Mouse (Mus musculus) neural tube, embryonic 14.5 days (tissue): ENCODE data around the gene Spef1. TPM values are rescaled to one million over a fixed set of nuclear protein-coding genes. Genes with fewer than 3 reads are reported as not detected.
A peak's percentile ranks its signal among the peaks of the same experiment; 100 is the strongest.

Source experiments
- ATAC-seq: fragments of 200-750 bp; cut with Nextera tagmentation; 2 replicates; pipeline ENCODE4 v1.8.0; 2017; ENCODE audit warnings: low read depth, mild to moderate bottlenecking, moderate TSS enrichment, moderate library complexity
- H3K27ac ChIP-seq: fragments of 300-500 bp; sonication (generic); 2 replicates; pipeline ENCODE4 v1.5.1; 2014; ENCODE audit warnings: low read depth, mild to moderate bottlenecking, control low read depth, low read length, moderate library complexity, mixed read lengths
- H3K27me3 ChIP-seq: fragments of 300-500 bp; sonication (generic); 2 replicates; pipeline ENCODE4 v1.6.1; 2014; ENCODE audit warnings: low read length; ENCODE audit not compliant: control insufficient read depth, insufficient read depth
- H3K36me3 ChIP-seq: fragments of 300-500 bp; sonication (generic); 2 replicates; pipeline ENCODE4 v1.6.1; 2014; ENCODE audit warnings: low read length, mixed read lengths; ENCODE audit not compliant: control insufficient read depth, insufficient read depth
- H3K4me1 ChIP-seq: fragments of 300-500 bp; sonication (generic); 2 replicates; pipeline ENCODE4 v1.6.1; 2014; ENCODE audit warnings: low read length; ENCODE audit not compliant: control insufficient read depth, insufficient read depth
- H3K4me2 ChIP-seq: fragments of 300-500 bp; sonication (generic); 2 replicates; pipeline ENCODE4 v1.6.1; 2014; ENCODE audit warnings: mild to moderate bottlenecking, low read depth, low read length, control low read depth
- H3K4me3 ChIP-seq: fragments of 300-500 bp; sonication (generic); 2 replicates; pipeline ENCODE4 v1.5.1; 2014; ENCODE audit warnings: low read depth, low read length, control low read depth, mixed read lengths
- H3K9ac ChIP-seq: fragments of 300-500 bp; sonication (generic); replicated peaks from 2 replicates; pipeline ENCODE4 v1.6.1; 2014; ENCODE audit warnings: low read depth, mild to moderate bottlenecking, control low read depth, low read length, mixed read lengths
- H3K9me3 ChIP-seq: fragments of 300-500 bp; sonication (generic); 2 replicates; pipeline ENCODE4 v1.6.1; 2016; ENCODE audit warnings: low read length; ENCODE audit not compliant: control insufficient read depth
- WGBS: fragments of 180-500 bp; shearing (Covaris S2); extraction: QIAGEN DNeasy Blood & Tissue Kit; methylation state at CpG from one replicate; pipeline ENCODE4 v1.1.7; 2014; 5-methylcytosine and 5-hydroxymethylcytosine counted together
- polyA plus RNA-seq: library from polyadenylated mRNA; unstranded; fragments of >200 nt; fragmentation: Nextera tagmentation; extraction: Ambion mirVana; gene quantifications from 2 replicates; pipeline ENCODE4 v1.2.1, GENCODE M21; 2014

The Spef1 gene
- polyA plus RNA-seq, 1 experiment from 2014 or later, result 9.2 TPM

DNA sequence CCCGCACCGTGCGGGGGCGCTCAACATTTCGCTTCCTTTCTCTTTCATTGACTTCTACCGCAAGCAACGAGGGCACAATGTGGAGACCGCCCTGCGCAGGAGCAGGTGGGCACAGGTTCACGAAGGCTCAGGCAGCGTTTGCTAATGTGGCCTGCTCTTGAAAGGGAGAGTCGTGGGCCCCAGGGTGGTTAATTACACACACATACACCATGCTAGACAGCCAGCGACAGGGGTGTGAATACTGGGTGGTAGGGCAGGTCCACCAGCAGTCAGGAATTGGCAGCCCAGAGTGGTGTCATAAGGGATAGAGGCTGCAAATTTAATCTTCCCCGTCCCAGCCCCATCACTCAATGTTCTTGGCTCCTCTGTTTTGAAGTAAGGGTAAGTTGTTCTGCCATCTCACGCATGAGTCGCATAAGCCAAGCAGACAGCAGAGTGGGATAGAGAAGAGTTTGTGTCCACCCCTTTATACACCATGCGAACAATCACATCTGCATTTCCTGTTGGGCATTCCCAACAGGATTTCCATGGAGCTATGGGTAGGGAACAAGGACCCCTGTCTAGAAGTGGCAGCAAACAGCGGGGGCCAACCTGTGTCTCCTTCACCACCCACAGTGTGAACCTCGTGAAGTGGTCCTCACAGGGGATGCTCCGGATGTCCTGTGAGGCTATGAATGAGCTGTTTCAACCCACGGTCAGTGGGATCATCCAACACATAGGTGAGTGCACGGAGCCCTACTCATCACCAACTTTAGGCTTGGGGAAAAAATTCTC lies 43.9 kb downstream of the Spef1 start:
- H3K4me2 ChIP-seq, result no peak overlapping the region
- H3K36me3 ChIP-seq, result peaks cover 27% of the 10 kb centered on the region
- 64% methylated on average over 22 of the region's 22 CpGs for WGBS
- H3K4me3 ChIP-seq, result no peak overlapping the region
- H3K9ac ChIP-seq, result no peak overlapping the region
- no peaks in the 10 kb centered on the region for H3K4me1 ChIP-seq
- no peaks in the 10 kb centered on the region for H3K27me3 ChIP-seq
- H3K9me3 ChIP-seq, result no peaks in the 10 kb centered on the region
- H3K27ac ChIP-seq, result no peak overlapping the region
- no peak for ATAC-seq

DNA sequence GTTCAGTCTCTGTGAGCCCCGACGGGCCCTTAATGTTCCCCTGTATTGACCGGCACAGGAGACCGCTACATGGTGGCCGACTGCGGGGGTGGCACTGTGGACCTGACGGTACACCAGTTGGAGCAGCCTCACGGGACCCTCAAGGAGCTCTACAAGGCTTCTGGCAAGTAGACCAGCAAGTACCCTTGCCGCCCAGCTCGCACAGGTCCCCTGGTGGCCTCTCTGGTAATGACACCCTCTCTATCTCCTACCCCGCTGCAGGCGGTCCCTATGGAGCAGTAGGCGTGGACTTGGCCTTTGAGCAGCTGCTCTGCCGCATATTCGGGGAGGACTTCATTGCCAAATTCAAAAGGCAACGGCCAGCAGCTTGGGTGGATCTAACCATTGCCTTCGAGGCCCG lies 44.5 kb downstream of the Spef1 start:
- H3K4me1 ChIP-seq, result no peaks in the 10 kb centered on the region
- peak; percentile 48; the same call in 1 of the 2 replicates for ATAC-seq
- no peak overlapping the region for H3K4me2 ChIP-seq
- no peak overlapping the region for H3K9ac ChIP-seq
- H3K27me3 ChIP-seq, result no peaks in the 10 kb centered on the region
- H3K4me3 ChIP-seq, result no peak overlapping the region
- H3K36me3 ChIP-seq, result peaks cover 22% of the 10 kb centered on the region; the same call in 1 of the 2 replicates
- WGBS, result 28% methylated on average over 18 of the region's 18 CpGs
- H3K27ac ChIP-seq, result no peak overlapping the region
- no peaks in the 10 kb centered on the region for H3K9me3 ChIP-seq

DNA sequence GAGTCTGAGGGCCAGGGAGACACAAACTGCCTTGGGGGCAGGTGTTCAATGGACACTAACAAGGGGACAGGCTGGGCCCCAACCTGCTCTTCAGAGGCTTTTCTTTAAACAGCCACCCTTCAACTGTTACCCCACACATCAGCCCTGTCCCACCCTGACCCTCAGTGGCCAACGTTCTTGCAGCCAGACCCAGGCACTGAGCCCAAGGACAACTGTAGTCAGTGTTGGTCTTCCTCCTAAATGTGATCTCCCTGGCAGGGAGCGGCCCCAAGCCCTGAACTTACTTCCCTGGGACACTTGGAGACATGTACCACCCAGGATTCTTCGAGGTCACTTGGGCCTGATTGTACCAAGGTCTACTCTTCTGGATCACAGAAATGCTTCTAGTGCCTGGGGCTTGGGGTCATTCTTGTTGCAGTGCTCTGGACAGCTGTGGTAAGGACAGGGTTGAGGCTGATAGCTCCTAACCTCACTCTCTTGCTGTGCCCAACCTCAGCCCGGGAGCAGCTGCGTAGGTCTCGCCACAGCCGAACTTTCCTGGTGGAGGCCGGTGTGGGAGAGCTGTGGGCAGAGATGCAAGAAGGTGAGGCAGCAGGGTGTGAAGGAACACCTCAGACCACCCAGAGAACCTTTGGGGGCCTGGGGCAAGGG lies 45.6 kb downstream of the Spef1 start:
- Histone ChIP-seq H3K4me3 (no peak overlapping the region), H3K27ac (no peak overlapping the region), H3K36me3 (peaks cover 11% of the 10 kb centered on the region; the same call in 1 of the 2 replicates), H3K9me3 (no peaks in the 10 kb centered on the region), H3K4me1 (no peaks in the 10 kb centered on the region), H3K27me3 (no peaks in the 10 kb centered on the region), H3K9ac (no peak overlapping the region), H3K4me2 (no peak overlapping the region)
- 89% methylated on average over 8 of the region's 8 CpGs for WGBS
- no peak for ATAC-seq

DNA sequence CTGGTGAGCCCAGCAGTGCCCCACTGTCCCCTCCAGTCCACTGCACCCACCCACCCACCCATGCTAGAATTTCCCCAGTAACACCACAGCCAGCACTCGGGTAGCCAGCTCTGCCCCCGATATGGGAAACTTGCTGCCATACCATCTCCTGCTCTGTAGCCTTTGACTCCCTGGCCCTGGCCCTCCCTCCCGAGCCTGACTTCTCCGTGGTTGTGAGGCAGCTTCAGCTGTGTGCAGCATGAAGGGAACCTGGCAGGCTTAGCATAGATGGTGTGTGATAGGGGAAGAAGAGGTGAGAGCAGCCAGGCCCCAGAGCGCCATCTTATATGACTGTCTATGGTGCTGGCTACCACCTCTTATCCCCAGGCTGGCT lies 46.6 kb downstream of the Spef1 start:
- H3K36me3 ChIP-seq, result peaks cover 11% of the 10 kb centered on the region; the same call in 1 of the 2 replicates
- H3K9ac ChIP-seq, result no peak overlapping the region
- H3K27me3 ChIP-seq, result no peaks in the 10 kb centered on the region
- H3K4me1 ChIP-seq, result no peaks in the 10 kb centered on the region
- no peak overlapping the region for H3K4me3 ChIP-seq
- no peaks in the 10 kb centered on the region for H3K9me3 ChIP-seq
- no peak overlapping the region for H3K4me2 ChIP-seq
- no peak for ATAC-seq
- 75% methylated on average over 5 of the region's 5 CpGs for WGBS
- H3K27ac ChIP-seq, result no peak overlapping the region

DNA sequence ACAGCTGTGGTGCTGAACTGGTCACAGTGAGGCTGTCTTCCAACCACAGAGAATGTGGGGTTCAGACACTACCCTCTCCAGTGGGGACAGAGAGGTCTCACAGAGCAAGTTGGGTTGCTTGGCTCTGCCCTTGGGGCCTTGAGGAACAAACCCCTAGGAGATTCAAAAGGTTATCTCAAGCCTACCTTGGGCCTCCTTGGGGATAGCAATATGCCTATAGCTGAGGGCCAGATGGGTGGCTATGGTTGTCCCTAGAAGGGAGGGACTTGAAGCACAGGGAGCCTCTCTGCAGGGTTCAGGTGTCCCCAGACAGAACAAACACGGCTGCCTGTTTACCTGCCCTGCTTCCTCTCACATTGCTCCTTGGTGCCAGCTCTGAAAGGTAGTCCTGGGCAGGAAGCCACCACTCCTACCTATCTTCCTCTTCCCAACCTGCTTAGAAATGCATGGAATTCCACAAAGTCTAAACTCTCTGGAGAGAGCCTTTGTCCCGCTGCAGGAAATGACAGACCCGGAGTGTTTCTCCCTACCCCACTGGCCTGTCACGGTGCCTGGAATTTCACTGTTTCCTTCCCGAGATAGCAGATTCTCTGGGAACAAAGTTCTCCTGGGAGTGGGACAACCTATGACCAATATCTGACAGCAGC lies 47.1 kb downstream of the Spef1 start:
- H3K27ac ChIP-seq, result no peak overlapping the region
- H3K4me1 ChIP-seq, result no peaks in the 10 kb centered on the region
- H3K36me3 ChIP-seq, result peaks cover 11% of the 10 kb centered on the region; the same call in 1 of the 2 replicates
- H3K4me2 ChIP-seq, result no peak overlapping the region
- WGBS, result 69% methylated on average over 5 of the region's 5 CpGs
- no peak for ATAC-seq
- no peak overlapping the region for H3K4me3 ChIP-seq
- H3K9me3 ChIP-seq, result no peaks in the 10 kb centered on the region
- no peaks in the 10 kb centered on the region for H3K27me3 ChIP-seq
- no peak overlapping the region for H3K9ac ChIP-seq

DNA sequence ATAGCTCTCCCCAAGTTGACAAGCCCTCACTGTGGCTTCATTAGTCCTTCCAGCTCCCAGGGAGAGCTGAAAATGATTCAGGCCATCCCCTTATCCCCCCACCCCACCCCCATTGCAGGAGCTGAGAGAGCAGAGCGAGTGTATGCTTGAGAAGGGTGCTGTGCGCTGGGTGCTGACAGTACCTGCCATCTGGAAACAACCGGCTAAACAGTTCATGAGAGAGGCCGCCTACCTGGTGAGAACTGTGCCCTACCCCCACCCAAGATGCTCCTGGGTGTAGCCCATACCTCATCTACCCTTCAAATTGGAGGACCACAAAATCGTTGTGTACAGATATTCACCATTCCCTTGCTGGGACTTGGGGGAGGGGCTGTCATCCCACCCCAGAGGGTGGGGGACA lies 47.8 kb downstream of the Spef1 start:
- no peaks in the 10 kb centered on the region for H3K9me3 ChIP-seq
- no peaks in the 10 kb centered on the region for H3K27me3 ChIP-seq
- no peaks in the 10 kb centered on the region for H3K4me1 ChIP-seq
- ATAC-seq, result no peak
- 88% methylated on average over 5 of the region's 5 CpGs for WGBS
- no peak overlapping the region for H3K4me3 ChIP-seq
- H3K27ac ChIP-seq, result no peak overlapping the region
- no peak overlapping the region for H3K4me2 ChIP-seq
- H3K36me3 ChIP-seq, result peaks cover 5% of the 10 kb centered on the region; the same call in 1 of the 2 replicates
- no peak overlapping the region for H3K9ac ChIP-seq

DNA sequence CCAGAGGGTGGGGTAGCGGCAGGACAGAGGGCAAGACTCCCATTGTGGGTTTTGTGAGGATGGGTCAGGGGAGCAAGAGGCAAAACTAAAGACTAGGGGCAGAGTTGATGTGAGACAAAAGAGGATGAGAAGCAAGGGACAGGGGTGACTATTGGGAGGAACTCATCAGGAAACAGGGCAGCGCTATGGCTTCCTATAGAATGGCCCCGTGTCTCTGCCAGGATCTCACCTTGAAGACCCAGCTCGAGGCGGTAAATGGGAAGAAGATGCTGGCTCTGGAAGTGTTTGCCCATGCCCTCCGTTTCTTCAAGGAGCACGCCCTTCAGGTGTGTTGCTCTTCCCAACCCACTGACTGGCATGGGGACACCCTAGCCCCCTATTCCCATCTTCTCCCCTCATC lies 48.3 kb downstream of the Spef1 start:
- 83% methylated on average over 7 of the region's 7 CpGs for WGBS
- ATAC-seq, result no peak
- H3K9ac ChIP-seq, result no peak overlapping the region
- no peak overlapping the region for H3K27ac ChIP-seq
- H3K36me3 ChIP-seq, result 0 out of 2 replicates have a peak, but pooled peaks cover 3% of the 10 kb centered on the region
- H3K4me3 ChIP-seq, result no peak overlapping the region
- no peaks in the 10 kb centered on the region for H3K9me3 ChIP-seq
- no peak overlapping the region for H3K4me2 ChIP-seq
- H3K27me3 ChIP-seq, result no peaks in the 10 kb centered on the region
- H3K4me1 ChIP-seq, result no peaks in the 10 kb centered on the region

DNA sequence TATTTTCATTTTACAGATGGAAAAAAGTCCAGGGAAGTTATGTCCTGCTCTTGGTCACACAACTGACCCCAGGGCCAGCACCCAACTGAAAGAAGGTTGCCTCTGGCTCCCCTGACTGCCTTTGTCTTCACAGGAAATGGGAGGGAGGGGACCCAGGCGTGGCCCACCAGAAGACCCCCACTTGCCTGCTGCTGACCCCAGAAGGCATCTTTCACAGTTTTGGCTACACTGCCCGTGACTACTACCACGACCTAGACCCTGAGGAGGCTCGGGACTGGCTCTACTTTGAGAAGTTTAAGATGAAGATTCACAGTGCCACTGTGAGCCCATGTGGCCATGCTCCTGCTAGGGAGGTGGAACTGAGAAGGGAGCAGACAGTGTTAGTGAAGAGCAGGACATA lies 48.8 kb downstream of the Spef1 start:
- 0 out of 2 replicates have a peak, but pooled peaks cover 1% of the 10 kb centered on the region for H3K36me3 ChIP-seq
- no peak overlapping the region for H3K27ac ChIP-seq
- no peak overlapping the region for H3K9ac ChIP-seq
- H3K9me3 ChIP-seq, result no peaks in the 10 kb centered on the region
- H3K27me3 ChIP-seq, result no peaks in the 10 kb centered on the region
- no peaks in the 10 kb centered on the region for H3K4me1 ChIP-seq
- no peak for ATAC-seq
- H3K4me3 ChIP-seq, result no peak overlapping the region
- 84% methylated on average over 4 of the region's 4 CpGs for WGBS
- no peak overlapping the region for H3K4me2 ChIP-seq
